Mouse (Mus musculus): ENCODE results near the gene Ttll6.

Ttll6 gene

DNA sequence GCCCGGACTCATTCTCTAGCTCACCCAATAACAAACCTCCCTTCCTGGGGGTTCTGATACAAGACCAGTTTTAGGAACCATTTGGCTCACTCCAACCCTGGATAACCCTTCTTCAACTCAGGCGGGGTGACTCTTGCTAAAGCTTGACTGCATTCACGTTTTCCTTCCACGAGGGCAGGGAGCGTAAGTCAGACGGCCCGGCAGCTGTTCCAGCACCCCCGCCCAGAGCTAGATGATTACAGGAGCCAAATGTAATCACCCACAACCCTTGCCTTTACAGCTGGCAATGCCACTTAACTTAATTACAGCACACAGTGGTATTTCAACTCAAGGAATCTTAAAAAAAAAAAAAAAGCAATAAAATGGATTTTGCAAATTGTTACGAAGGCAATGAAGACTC, 34.5 kb downstream of the Ttll6 start:
- DNase-seq (ENCODE audit: low spot score): no peak

DNA sequence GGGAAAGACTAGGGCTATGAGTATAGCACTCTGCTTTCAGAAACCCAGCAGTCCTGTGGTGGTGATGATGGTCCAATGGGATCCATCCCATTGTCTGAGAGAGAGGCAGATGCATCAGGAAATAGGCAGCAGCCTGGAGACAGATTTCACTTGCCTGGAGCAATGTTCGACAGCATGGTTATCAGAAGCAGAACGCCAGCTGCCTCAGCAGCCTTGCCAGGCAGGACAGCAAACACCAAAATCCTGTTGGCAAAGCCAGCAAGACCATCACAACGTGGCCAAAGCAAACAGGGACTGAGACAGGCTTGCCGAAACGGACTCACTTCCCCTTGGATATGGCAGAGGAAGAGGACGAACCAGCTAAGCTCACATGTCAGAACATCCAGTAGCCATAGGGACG, 35.4 kb downstream of the Ttll6 start:
- no peak for DNase-seq (ENCODE audit: low spot score)

DNA sequence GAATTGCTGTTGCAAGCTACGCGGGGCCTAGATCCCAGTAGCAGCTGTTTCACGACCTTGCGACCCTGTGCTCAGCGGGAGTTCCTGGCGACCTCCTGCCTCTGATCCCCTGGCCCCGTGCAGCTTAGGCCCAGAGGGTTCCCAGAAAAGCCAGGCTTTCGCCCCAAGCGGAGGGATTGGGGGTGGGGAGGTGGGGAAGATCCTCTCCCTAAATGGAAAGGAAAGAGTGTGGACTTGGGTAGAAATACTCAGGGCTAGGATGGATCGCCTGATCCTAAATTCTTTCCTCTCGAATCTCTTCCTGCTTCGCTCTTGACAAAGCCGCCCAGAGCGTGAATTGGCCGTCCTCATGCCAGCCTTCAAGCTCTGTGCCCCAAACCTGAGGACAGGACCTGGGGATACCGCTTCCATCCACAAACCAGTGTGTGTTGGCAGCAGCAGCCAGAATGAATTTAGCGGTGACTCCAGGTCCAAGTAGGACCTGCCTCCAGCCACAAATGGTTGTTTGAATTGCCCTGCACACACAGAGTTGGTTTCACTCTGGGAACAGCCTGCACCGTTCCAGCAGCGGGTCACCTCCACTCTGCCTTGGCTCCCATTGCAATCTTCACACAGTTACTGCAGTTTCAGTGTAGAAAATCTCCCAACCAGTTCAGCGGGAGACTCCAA, 37.3 kb downstream of the Ttll6 start:
- DNase-seq (ENCODE audit: low spot score): no peak

DNA sequence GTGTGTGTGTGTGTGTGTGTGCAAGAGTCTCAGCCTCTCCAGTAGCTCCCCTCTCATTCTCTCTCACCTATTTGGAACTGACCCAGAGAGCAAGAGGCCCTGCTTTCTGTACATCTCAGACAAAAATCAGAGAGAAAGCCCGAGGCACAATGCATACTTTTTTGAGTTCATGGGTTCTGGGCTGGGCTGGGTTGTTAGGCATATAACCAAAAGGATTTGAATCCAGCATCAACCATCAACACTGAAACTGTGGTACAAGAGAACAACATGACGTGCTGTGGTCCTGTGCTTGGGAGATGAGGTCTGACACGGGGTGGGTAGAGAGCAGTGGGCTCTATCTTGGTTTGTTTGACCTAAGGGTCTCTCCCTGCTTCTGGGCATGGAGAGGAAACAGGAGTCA, 38.0 kb downstream of the Ttll6 start:
- DNase-seq (ENCODE audit: low spot score): no peak

DNA sequence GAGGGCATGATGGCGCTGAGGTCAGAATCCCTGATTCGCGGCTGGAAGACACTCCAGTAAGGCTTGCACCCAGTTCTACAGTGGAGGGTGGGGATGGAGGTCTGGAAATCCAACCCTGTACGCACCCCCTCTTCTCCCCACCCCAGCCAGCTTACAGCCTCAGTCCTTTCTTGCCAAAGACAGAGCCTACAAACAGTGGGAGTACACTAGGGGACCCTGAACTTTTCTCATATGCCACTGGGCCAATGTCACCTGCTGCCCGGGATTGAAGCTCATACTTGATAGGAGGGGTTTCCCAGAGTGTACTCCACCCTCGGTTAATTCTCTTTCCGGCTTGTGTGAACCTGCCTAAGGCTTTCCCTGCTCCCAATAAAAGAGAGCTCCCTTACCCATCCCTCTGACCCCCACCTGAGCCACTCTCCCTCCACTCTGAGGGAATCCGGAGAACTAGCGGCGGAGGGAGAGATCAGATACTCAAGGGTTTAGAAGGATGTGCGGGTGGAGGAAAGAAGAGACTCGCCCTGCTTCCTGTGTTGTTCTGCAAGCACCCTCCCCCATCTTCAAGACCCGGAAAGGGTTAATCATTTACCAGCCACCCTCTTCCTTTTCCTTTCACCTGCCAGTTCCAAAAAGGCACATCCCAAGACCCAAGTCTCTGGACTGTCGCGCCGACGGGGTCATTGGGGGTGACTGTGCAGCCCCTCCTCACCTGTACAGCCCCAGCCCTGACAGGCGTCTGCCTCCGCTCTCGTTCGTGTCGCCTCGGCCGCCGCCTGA, 39.1 kb downstream of the Ttll6 start:
- no peak for DNase-seq (ENCODE audit: low spot score)

DNA sequence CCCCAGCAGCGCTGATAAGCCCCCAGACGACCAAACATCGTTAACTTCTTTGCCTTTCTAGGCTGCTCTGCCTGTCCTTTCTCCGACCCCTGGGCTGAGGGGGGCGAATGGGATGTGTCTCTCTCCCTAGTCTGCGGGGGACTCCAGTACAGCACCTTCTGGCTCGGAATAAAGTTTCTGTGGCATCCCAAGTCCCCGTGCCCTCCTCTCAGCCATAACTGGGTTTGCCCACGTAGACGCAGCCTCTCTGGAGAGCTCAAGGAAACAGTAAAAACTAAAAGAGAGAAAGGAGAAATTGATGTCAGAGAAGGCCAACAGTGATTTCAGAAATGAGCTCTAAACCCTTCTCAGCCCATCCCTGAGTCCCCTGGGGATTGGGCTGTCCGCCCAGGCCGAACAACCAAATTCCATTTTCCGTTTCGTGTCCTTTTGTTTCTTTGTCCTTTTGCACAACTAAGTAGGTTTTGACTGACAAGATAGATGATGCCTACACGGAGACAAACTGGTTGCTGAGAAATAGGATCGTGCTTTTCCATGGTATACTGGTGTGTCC, 39.8 kb downstream of the Ttll6 start:
- DNase-seq (ENCODE audit: low spot score): no peak

DNA sequence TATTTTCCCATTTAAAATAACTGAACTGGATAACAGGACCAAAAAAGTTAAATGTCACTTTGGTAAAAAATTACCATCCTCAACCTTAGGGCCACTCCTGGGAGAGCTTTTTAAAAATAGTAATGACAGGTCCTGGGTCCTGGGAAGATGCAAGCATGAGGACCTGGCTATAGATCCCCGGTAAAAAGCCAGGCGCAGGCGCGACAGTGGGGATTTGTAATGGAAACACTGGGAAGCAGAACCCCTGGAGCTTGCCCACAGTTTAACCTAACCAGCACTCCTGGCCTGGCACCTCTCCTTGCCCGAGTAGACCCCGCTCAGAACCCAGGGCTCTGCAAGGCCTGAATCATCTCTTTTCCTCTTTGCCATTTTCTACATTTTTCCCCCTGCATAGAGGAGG, 41.3 kb downstream of the Ttll6 start:
- DNase-seq (ENCODE audit: low spot score): no peak

DNA sequence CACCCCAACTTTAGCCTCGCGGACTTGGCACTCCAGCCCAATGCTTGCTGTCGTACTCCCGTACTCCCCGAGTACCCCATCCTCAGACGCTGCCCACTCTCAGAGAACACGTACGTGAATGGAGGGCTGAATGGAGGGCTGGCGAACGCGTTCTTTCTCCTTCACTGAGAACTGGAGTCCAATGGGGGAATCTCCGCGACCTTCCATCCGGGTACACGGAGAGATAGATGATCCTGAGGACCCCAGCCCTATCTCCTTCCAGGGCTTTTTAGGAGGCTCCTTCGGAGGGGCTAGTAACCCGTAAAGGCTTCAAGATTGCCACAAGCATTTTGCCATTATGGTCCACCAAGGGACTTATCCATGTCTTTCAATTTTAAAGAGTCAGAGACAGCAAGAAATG, 41.9 kb downstream of the Ttll6 start:
- no peak for DNase-seq (ENCODE audit: low spot score)

DNA sequence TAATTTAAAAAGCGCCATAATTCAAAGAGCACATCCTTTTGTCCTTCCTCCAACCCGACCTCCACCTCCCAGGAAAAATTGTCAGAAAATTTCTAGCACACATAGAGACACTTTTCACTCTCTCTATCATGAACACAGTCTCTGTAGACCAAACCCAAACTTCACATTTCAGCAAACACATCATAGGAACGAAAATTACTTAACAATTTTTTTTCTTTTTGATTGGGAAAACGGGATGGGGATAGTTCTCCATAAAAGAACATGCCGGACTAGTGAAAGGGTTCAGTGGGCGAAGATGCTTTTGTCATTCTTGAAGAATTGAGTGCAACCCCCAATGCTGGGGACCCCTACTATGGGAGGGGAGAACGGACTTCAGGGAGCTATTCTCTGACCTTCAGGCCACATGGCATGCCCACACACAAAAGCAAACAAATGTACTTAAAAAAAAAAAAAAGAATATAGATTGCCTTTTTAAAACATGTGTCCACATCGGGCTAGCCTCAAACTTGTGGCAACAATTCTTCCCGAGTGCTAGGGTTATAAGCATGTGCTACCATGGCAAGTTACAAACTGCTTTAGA, 42.5 kb downstream of the Ttll6 start:
- no peak for DNase-seq (ENCODE audit: low spot score)

DNA sequence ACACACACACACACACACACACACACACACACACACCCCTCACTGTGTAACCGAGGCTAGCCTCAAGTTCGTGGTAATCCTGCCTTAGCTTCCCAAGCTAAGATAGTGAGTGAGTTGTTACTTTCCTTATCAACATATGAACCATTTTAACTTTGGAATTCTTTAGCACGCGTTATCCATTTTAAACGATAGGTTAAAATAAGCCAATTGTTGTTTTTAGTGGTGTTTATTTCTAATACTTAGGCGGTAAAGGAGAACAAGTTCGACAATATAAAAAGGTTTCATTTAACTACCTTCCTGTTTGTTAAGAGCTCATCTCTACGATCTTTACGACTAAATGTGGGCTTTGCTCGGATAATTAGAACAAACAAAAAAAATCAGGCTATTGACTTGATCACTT, 43.3 kb downstream of the Ttll6 start:
- DNase-seq (ENCODE audit: low spot score): no peak

DNA sequence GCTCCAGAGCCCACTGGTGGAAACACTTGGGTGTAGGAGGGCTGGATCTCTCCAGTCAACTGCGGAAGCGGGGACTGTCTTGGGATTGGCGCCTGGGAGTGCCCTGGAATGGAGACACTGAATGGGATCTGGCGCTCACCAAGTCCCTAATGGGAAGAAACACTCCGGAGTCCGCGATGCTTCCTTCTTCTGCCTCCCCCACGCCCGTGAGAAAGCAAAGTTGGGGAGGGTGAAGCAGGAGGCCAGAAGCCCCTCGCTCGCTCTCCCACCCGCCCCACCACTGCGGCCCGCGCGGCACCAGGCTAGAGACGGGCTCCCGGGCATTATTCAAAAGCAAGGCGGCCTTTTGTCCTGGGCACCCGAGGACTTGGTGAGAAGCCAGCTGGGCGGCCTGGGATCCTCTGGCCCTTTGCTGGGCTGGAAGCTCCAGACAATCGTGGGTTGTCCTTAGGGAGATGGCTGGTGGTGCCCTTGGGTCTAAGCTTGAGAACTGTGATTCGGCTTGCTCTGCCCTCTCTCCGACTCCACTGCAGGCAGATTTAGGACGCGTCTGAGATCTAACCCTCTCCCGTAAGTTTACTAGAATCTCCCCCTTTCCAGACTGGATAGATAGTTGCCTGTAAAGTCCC, 44.1 kb downstream of the Ttll6 start:
- no peak for DNase-seq (ENCODE audit: low spot score)

DNA sequence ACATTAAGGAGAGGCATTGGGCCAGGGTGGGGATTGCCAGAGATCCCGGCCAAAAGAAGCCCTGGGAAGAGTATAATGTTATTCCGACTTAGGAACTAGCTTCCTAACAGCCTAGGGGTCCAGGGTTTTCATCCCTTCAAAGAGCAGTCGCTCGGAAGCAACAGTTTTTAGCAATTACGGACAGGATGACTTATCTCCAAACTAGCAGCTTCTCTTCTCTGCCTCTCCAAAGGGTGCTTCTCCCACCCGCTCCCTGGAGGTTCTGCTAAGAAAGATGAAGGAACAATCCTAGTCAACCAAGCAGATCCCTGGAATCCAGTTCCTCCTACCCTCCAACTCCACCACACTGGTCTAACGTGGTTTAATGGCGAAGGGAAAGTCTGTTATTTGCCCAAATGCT, 44.8 kb downstream of the Ttll6 start:
- DNase-seq (ENCODE audit: low spot score): no peak

DNA sequence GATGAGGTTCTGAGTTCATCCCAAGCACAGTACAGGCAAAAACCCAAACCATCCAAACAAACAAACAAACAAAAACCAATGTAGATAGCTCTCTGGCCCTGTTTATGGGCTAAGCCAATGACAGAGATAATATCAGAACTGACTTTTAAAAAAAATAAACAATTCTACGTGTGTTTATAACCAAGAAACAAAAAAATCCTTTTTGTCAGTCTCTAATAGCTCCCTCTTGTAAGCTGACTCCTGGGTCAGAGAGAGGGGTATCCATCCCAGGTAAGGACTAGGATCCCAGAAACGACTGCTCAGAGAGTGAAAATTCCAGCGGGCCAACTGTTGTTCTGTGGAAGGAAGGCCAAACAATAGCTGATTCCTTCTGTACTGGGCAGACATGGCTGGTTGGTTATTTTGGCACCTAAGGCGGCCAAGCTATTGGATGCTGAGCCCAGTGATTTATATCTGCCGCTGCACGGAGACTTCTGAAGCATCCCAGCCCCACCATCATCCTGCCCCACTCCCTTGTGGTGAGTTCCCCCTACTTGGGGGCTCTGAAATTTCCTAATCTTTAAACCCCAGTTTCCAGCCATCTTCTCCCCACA, 45.4 kb downstream of the Ttll6 start:
- no peak for DNase-seq (ENCODE audit: low spot score)

DNA sequence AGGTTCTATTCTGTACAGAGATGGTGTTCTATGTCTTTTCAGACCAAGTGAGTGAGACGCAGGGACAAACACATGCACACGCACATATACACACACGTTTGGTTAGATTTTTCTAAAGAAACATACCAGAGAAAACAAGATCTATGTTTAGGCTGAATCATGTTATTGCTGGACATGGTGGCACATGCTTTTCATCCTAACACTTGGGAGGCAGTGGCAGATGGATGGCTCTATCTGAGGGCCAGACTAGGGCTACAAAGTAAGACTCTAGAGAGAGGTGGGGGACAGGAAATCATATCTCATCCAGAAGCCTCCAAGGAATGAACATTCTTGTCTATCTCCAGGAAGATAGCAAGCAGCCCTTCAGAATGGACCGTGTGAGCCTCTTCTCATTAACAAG, 47.5 kb downstream of the Ttll6 start:
- DNase-seq (ENCODE audit: low spot score): no peak

DNA sequence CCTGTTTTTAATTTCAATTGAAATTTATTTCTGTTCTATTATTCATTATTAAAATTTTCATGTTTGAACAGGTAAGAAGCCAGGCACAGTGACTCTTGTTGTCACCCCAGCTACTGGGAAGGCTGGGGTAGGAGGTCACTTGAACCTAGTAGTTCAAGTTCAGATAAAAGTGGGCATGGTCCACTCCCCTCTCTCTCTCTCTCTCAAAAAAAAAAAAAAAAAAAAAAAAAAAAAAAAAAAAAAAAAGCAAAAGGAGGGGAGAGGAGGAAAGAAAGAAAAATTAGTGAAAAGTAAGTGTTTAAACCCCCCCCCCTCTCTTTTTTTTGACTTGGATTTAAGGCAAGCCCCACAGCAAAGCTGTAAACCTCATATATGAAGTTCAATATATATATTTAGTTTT, 50.6 kb downstream of the Ttll6 start:
- no peak for DNase-seq (ENCODE audit: low spot score)

DNA sequence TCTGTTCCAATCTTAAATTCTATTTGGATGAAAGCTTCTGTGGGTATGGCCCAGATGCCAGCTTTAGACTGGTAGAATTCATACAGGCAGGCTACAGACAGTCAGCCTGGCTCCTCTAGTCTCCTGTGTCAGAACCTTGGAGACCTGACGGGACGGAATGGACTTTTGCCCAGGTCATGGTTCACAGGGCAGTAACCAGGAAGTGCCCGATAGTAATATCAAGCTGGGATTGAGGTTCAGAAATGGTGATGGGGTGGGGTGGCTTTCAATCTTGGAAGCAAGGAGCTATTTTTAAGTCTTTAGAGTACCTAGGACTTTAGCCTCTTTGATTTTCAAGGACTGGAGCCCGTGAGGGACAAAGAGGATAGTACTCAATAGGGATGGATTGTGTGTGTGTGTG, 53.7 kb downstream of the Ttll6 start:
- DNase-seq (ENCODE audit: low spot score): no peak

DNA sequence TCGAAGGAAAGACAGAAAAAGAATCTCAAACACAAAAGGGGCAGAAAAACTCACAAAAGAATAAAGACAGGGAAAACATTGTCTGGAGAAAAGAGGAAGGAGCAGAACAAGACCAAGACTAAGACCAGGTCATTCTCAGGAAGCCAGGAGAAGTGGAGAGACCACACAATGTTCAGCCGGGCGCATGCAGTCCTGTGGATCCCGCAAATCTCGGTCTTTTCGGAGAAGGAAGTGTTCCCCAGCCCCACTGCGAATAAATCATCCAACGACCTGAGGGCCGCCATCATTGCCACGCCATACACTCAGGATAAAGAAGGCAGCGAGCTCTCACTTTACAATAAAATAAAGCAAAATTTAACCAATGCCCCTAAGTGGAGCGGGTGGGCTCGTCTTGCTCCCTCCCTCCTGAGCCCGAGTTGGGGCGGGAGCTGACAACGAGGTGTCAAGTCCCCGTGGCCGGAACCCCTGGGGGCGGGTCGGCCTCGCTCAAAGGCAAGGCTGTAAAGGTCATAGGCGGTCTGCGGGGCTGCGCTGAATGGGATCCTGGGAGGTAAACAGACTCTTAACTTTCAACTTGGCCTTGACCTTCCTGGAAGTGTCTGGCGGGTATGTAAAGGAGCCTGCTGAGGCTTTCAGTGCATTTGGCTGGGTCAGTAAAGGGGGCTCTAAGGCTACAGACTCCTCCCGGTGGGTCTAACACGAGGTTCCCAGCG, 56.4 kb downstream of the Ttll6 start:
- no peak for DNase-seq (ENCODE audit: low spot score)

DNA sequence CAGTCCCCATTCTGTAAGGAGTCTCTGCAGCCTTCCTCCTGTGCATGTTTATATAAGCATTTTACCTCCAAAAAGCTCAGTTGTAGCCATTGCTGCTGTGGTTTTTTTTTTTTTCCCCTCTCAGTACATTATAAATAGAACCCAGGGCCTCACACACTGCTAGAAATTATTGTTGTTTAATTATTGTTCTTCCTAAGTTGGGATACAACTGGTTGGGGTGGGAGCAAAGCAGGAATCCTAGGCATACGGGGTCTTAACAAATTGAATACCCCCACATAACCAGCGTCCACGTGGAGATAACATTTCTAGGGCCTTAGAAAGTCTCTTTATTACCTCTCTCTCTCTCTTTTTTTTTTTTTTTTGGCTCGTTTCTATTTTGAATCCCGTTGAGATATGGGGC, 57.5 kb downstream of the Ttll6 start:
- DNase-seq (ENCODE audit: low spot score): no peak

DNA sequence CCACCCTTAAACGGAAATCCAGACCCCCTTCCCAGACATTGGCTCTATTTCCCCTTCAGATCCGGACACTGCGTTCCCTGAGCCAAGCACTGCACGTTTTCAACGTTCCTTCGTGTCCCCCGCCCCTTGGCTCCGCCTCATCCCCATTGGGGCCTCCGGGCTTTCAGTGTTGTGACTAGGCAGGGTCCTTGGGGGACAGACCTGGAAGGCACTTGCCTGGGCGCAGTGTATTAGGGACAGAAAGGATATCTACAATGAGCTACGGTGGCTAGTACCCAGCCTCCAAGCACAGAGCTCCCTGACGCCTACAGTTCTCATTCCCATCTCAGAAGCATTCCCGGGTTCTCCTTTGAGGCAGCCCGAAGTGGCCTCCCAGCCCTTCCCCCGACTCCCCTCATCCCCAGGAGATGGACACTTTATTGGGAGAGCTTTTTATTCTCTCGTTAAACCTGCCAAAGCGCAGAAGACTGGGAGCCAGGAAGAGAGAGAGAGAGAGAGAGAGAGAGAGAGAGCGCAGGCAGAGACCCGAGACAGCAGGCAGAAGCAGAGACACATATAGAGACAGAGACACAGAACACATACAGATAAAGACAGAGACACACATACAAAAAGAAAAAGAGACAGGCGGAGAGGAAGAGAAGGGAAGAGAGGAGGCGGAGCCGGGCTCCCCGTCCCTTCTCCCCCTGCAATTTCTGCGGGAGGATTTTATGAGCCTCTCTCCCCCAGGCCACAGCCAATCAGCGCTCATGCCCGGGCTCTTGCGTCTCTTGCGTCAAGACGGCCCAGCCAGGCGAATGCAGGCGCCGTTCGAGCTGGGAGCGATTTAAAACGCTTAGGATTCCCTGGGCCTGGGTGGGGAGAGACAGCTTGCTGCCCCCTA, 60.2 kb downstream of the Ttll6 start, which contains the start of gene Hoxb13:
Gene Hoxb13 (plus strand): TSS at position 796 of the 880 bp plus-strand sequence.
- peak; percentile 70 for DNase-seq (ENCODE audit: low spot score)

DNA sequence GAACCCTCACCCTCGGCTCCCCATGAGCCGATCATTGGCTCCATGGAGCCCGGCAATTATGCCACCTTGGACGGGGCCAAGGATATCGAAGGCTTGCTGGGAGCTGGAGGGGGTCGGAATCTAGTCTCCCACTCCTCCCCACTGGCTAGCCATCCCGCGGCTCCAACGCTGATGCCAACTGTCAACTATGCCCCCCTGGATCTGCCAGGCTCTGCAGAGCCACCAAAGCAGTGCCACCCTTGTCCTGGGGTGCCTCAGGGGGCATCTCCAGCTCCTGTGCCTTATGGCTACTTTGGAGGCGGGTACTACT, 60.8 kb downstream of the Ttll6 start:
- no peak for DNase-seq (ENCODE audit: low spot score)
